Mouse (Mus musculus) CD4-positive, CD25-positive, alpha-beta regulatory T cell, adult 2 months (primary cell): ENCODE measurements around the gene Fnip2.

Experiments
- DNase-seq: peaks from one replicate; pipeline ENCODE4 v3.0.0-alpha.2; 2012; ENCODE audit warnings: low read depth, low spot score

The Fnip2 gene

GRCm38 (mm10) chr3:79415929-79416328, 151.7 kb downstream of the Fnip2 start:
- DNase-seq = no peak

GRCm38 (mm10) chr3:79415081-79415480, 152.5 kb downstream of the Fnip2 start:
- DNase-seq = no peak

- no peak for DNase-seq
Measured at GRCm38 (mm10) chr3:79413492-79413891, 154.1 kb downstream of the Fnip2 start.

GRCm38 (mm10) chr3:79411666-79412065, 155.9 kb downstream of the Fnip2 start:
- no peak for DNase-seq

- no peak for DNase-seq
Measured at GRCm38 (mm10) chr3:79410629-79410995, 157.0 kb downstream of the Fnip2 start.

GRCm38 (mm10) chr3:79409927-79410628, 157.5 kb downstream of the Fnip2 start:
- no peak for DNase-seq

- DNase-seq = no peak
Measured at GRCm38 (mm10) chr3:79408546-79408945, 159.1 kb downstream of the Fnip2 start.
